Mouse (Mus musculus) C2C12 (cell line): ENCODE measurements around the gene Trmt10a.

ENCODE experiments used
- CTCF ChIP-seq: IDR thresholded peaks from one replicate; pipeline ENCODE4 v1.5.1; 2011; ENCODE audit not compliant: control insufficient read depth, insufficient read depth, insufficient read length
- MAX ChIP-seq: IDR thresholded peaks from one replicate; pipeline ENCODE4 v1.6.1; 2011; ENCODE audit warnings: mild to moderate bottlenecking, control low read depth
- MYOD1 ChIP-seq: IDR thresholded peaks from one replicate; pipeline ENCODE4 v1.6.1; 2011; ENCODE audit warnings: low read depth; ENCODE audit not compliant: control insufficient read depth, insufficient read length
- USF1 ChIP-seq: IDR thresholded peaks from one replicate; pipeline ENCODE4 v1.6.1; 2011; ENCODE audit warnings: low read depth, mild to moderate bottlenecking, control low read depth, moderate library complexity

- no peak for TF ChIP-seq CTCF
- no peak for TF ChIP-seq MYOD1
- no peak for TF ChIP-seq USF1
- TF ChIP-seq MAX, result no peak
Measured at GRCm38 (mm10) chr3:138121461-138121860, 21.8 kb upstream of the Trmt10a start.
